Mouse (Mus musculus): ENCODE results near the gene Hpse.

Hpse gene

GRCm38 (mm10) chr5:100642316-100642715 lies 77.2 kb downstream of the Hpse start:
- DNase-seq (ENCODE audit: low read depth, low spot score) = no peak

GRCm38 (mm10) chr5:100638483-100638882 lies 81.0 kb downstream of the Hpse start:
- no peak for DNase-seq (ENCODE audit: low read depth, low spot score)

- peak; percentile 60 for DNase-seq (ENCODE audit: low read depth, low spot score)
These were observed 82.5 kb downstream of the Hpse start for GRCm38 (mm10) chr5:100636794-100637544.

GRCm38 (mm10) chr5:100635908-100636307 lies 83.6 kb downstream of the Hpse start:
- DNase-seq (ENCODE audit: low read depth, low spot score) = no peak

- DNase-seq (ENCODE audit: low read depth, low spot score) = no peak
These were observed 84.5 kb downstream of the Hpse start for GRCm38 (mm10) chr5:100634885-100635478.

GRCm38 (mm10) chr5:100632540-100633129 lies 86.9 kb downstream of the Hpse start:
- peak; percentile 81 for DNase-seq (ENCODE audit: low read depth, low spot score)

All from skeletal muscle tissue, adult 2 months (tissue).